ENCODE assay signal across 29 mouse cellular contexts in genomic region chr6:113368577-113368976, GRCm38 (mm10). TPM values are rescaled to one million over a fixed set of nuclear protein-coding genes. Genes with fewer than 3 reads are reported as not detected.
DNase-seq lines count a peak whose midpoint lies in the region; ATAC-seq and TF ChIP-seq lines count a peak whose summit lies in the region.
"Had no signal": no experiment of that assay in that cellular context is flagged by ENCODE, and none has a peak within 500 bp of the region (broad histone marks: within the 10 kb centered on the region; RNA-seq: fewer than 3 reads in every experiment).

No protein-coding gene starts in this region.

- H3K36me3 ChIP-seq in hindbrain, embryonic 15.5 days: peaks cover 44% of the 10 kb centered on the region
- H3K36me3 ChIP-seq in hindbrain, embryonic 11.5 days (ENCODE audit: control insufficient read depth, insufficient read depth, low read length): no peaks in the 10 kb centered on the region
- peaks cover 34% of the 10 kb centered on the region for H3K36me3 ChIP-seq in kidney, embryonic 16.5 days (ENCODE audit: insufficient read depth, low read length)
- peaks cover 58% of the 10 kb centered on the region for H3K36me3 ChIP-seq in E14TG2a.4 (ENCODE audit: insufficient read depth, low read length)
- H3K36me3 ChIP-seq in embryonic facial prominence, embryonic 10.5 days (replicated peaks): peaks cover 69% of the 10 kb centered on the region

- no peak overlapping the region for H3K4me2 ChIP-seq in hindbrain, embryonic 15.5 days
- H3K4me2 ChIP-seq in hindbrain, embryonic 11.5 days (replicated peaks; ENCODE audit: low read depth, low read length): no peak overlapping the region
- no peak overlapping the region for H3K4me2 ChIP-seq in kidney, embryonic 16.5 days (replicated peaks; ENCODE audit: low read depth, low read length)
- H3K4me2 ChIP-seq: forebrain, embryonic 12.5 days; heart, embryonic 15.5 days; hindbrain, embryonic 14.5 days; intestine, embryonic 15.5 days; limb, embryonic 12.5 days; liver, embryonic 15.5 days; lung, embryonic 14.5 days had no signal

- no peaks in the 10 kb centered on the region for H3K4me1 ChIP-seq in hindbrain, embryonic 15.5 days (replicated peaks)
- H3K4me1 ChIP-seq in hindbrain, embryonic 11.5 days (replicated peaks; ENCODE audit: control insufficient read depth, insufficient read depth, low read length): no peaks in the 10 kb centered on the region
- no peaks in the 10 kb centered on the region for H3K4me1 ChIP-seq in kidney, embryonic 16.5 days (ENCODE audit: insufficient read depth, low read length)
- peaks cover 66% of the 10 kb centered on the region for H3K4me1 ChIP-seq in E14TG2a.4 (replicated peaks; ENCODE audit: low read depth, low read length)
- H3K4me1 ChIP-seq in embryonic facial prominence, embryonic 10.5 days: no peaks in the 10 kb centered on the region
- H3K4me1 ChIP-seq: forebrain, embryonic 12.5 days; heart, embryonic 10.5 days; heart, embryonic 15.5 days; intestine, embryonic 15.5 days; limb, embryonic 12.5 days had no signal

- no peaks in the 10 kb centered on the region for H3K9me3 ChIP-seq in hindbrain, embryonic 15.5 days
- no peaks in the 10 kb centered on the region for H3K9me3 ChIP-seq in hindbrain, embryonic 11.5 days (ENCODE audit: control insufficient read depth, low read length)
- H3K9me3 ChIP-seq in kidney, embryonic 16.5 days (ENCODE audit: low read length): no peaks in the 10 kb centered on the region
- H3K9me3 ChIP-seq in E14TG2a.4 (ENCODE audit: low read length): no peaks in the 10 kb centered on the region
- no peaks in the 10 kb centered on the region for H3K9me3 ChIP-seq in embryonic facial prominence, embryonic 10.5 days
- H3K9me3 ChIP-seq: forebrain, embryonic 12.5 days; heart, embryonic 10.5 days; heart, embryonic 15.5 days; intestine, embryonic 15.5 days; limb, embryonic 12.5 days; liver, embryonic 15.5 days had no signal

- peak; percentile 51; the same call in 1 of the 2 replicates for ATAC-seq in hindbrain, embryonic 15.5 days (ENCODE audit: low FRiP score, low read depth)
- ATAC-seq in hindbrain, embryonic 11.5 days (ENCODE audit: low FRiP score): no peak
- no peak for ATAC-seq in kidney, embryonic 16.5 days (ENCODE audit: low FRiP score, low TSS enrichment)
- ATAC-seq: activated CD4-positive, CD25-positive, alpha-beta regulatory T cell, adult 4 months; intestine, embryonic 15.5 days had no signal

- H3K4me3 ChIP-seq in hindbrain, embryonic 15.5 days: no peak overlapping the region
- H3K4me3 ChIP-seq in hindbrain, embryonic 11.5 days (ENCODE audit: low read depth, low read length): no peak overlapping the region
- no peak overlapping the region for H3K4me3 ChIP-seq in kidney, embryonic 16.5 days (ENCODE audit: low read length)
- peak overlapping the region; percentile 76 for H3K4me3 ChIP-seq in E14TG2a.4 (replicated peaks; ENCODE audit: low read length)
- no peak overlapping the region for H3K4me3 ChIP-seq in embryonic facial prominence, embryonic 10.5 days
- H3K4me3 ChIP-seq: erythroblast, embryonic 14.5 days; forebrain, embryonic 12.5 days; heart, embryonic 10.5 days; heart, embryonic 15.5 days; intestine, embryonic 15.5 days; left cerebral cortex, adult 2 months; limb, embryonic 12.5 days; liver, embryonic 15.5 days had no signal

- no peak overlapping the region for H3K9ac ChIP-seq in hindbrain, embryonic 15.5 days
- H3K9ac ChIP-seq in hindbrain, embryonic 11.5 days (ENCODE audit: low read depth, low read length): no peak overlapping the region
- no peak overlapping the region for H3K9ac ChIP-seq in kidney, embryonic 16.5 days (replicated peaks; ENCODE audit: low read length)
- H3K9ac ChIP-seq: forebrain, embryonic 12.5 days; heart, embryonic 15.5 days; hindbrain, embryonic 14.5 days; intestine, embryonic 15.5 days; limb, embryonic 12.5 days; liver, embryonic 15.5 days; lung, embryonic 14.5 days had no signal

- WGBS in hindbrain, embryonic 15.5 days: 73% methylated on average over 5 of the region's 5 CpGs
- WGBS in hindbrain, embryonic 11.5 days: 84% methylated on average over 5 of the region's 5 CpGs
- WGBS in kidney, embryonic 16.5 days: 87% methylated on average over 5 of the region's 5 CpGs
- WGBS in embryonic facial prominence, embryonic 10.5 days: 84% methylated on average over 5 of the region's 5 CpGs

- no peaks in the 10 kb centered on the region for H3K27me3 ChIP-seq in hindbrain, embryonic 15.5 days
- no peaks in the 10 kb centered on the region for H3K27me3 ChIP-seq in hindbrain, embryonic 11.5 days (ENCODE audit: control insufficient read depth, insufficient read depth, low read length)
- H3K27me3 ChIP-seq in kidney, embryonic 16.5 days (ENCODE audit: insufficient read depth, low read length): no peaks in the 10 kb centered on the region
- H3K27me3 ChIP-seq in E14TG2a.4 (ENCODE audit: insufficient read depth, low read length): no peaks in the 10 kb centered on the region
- H3K27me3 ChIP-seq in embryonic facial prominence, embryonic 10.5 days (replicated peaks; ENCODE audit: low read depth, poor library complexity, severe bottlenecking): no peaks in the 10 kb centered on the region
- H3K27me3 ChIP-seq: forebrain, embryonic 12.5 days; heart, embryonic 15.5 days; intestine, embryonic 15.5 days; limb, embryonic 12.5 days; liver, embryonic 15.5 days had no signal

- H3K27ac ChIP-seq in hindbrain, embryonic 15.5 days (replicated peaks): no peak overlapping the region
- no peak overlapping the region for H3K27ac ChIP-seq in hindbrain, embryonic 11.5 days (ENCODE audit: low read depth, low read length)
- H3K27ac ChIP-seq in kidney, embryonic 16.5 days (ENCODE audit: low read length): peak overlapping the region; percentile 63
- H3K27ac ChIP-seq in embryonic facial prominence, embryonic 10.5 days (replicated peaks): 0 out of 2 replicates have a peak overlapping the region, but pooled peaks have one; percentile 5
- H3K27ac ChIP-seq: forebrain, embryonic 12.5 days; heart, embryonic 10.5 days; heart, embryonic 15.5 days; hindbrain, embryonic 14.5 days; intestine, embryonic 15.5 days; left cerebral cortex, adult 2 months; limb, embryonic 12.5 days; liver, embryonic 15.5 days had no signal

- no peak for DNase-seq in hindbrain, embryonic 11.5 days (ENCODE audit: low spot score)
- DNase-seq in kidney, adult 8-10 months: no peak
- no peak for DNase-seq in embryonic facial prominence, embryonic 10.5 days (ENCODE audit: low spot score)
- DNase-seq in thymus, postnatal 0 days (ENCODE audit: low spot score): no peak
- DNase-seq: adrenal gland, adult 2 months; adrenal gland, postnatal 36 days; cerebellum, adult 18-20 months; cerebellum, postnatal 10 days; gastrocnemius, postnatal 10 days; kidney, postnatal 10 days; lung, embryonic 14.5 days; lung, postnatal 14 days; right cerebral cortex, postnatal 25 days; spleen, adult 18-20 months; thymus, adult 18-20 months; thymus, postnatal 36 days had no signal

- no peak for TF ChIP-seq CTCF in E14TG2a.4 (conservative IDR thresholded peaks at IDR 0.05; ENCODE audit: low read length)

RNA-seq across cellular contexts. Expression of gene Tada3, which starts 9.1 kb away (rescaled TPM):
- 70.7 and 77.5 TPM in 2 replicates for polyA plus RNA-seq in hindbrain, embryonic 15.5 days (2015; fragmentation: Nextera tagmentation; extraction: Ambion mirVana)
- 56.3 and 60.2 TPM in 2 replicates for polyA plus RNA-seq in hindbrain, embryonic 11.5 days (2014; fragmentation: Nextera tagmentation; extraction: Ambion mirVana)
- polyA plus RNA-seq in kidney, embryonic 16.5 days (2015; fragmentation: Nextera tagmentation; extraction: Ambion mirVana): 63.5 and 66.7 TPM in 2 replicates
- polyA plus RNA-seq in embryonic facial prominence, embryonic 10.5 days (2016; fragmentation: Nextera tagmentation; extraction: Ambion mirVana): 48.1 and 48.4 TPM in 2 replicates
- polyA plus RNA-seq in thymus, postnatal 0 days (2015; fragmentation: Nextera tagmentation; extraction: Ambion mirVana): 37.5 and 39.5 TPM in 2 replicates

RNA-seq across cellular contexts. Expression of gene Arpc4, which starts 9.3 kb away (rescaled TPM):
- polyA plus RNA-seq in hindbrain, embryonic 15.5 days (2015; fragmentation: Nextera tagmentation; extraction: Ambion mirVana): 413 and 423 TPM in 2 replicates
- polyA plus RNA-seq in hindbrain, embryonic 11.5 days (2014; fragmentation: Nextera tagmentation; extraction: Ambion mirVana): 208 and 210 TPM in 2 replicates
- 401 and 410 TPM in 2 replicates for polyA plus RNA-seq in kidney, embryonic 16.5 days (2015; fragmentation: Nextera tagmentation; extraction: Ambion mirVana)
- polyA plus RNA-seq in embryonic facial prominence, embryonic 10.5 days (2016; fragmentation: Nextera tagmentation; extraction: Ambion mirVana): 377 and 387 TPM in 2 replicates
- 528 and 562 TPM in 2 replicates for polyA plus RNA-seq in thymus, postnatal 0 days (2015; fragmentation: Nextera tagmentation; extraction: Ambion mirVana)

RNA-seq across cellular contexts. Expression of gene Ttll3, which starts 20.5 kb away (rescaled TPM):
- 11.1 and 11.3 TPM in 2 replicates for polyA plus RNA-seq in hindbrain, embryonic 15.5 days (2015; fragmentation: Nextera tagmentation; extraction: Ambion mirVana)
- polyA plus RNA-seq in hindbrain, embryonic 11.5 days (2014; fragmentation: Nextera tagmentation; extraction: Ambion mirVana): 4.1 and 4.2 TPM in 2 replicates
- polyA plus RNA-seq in kidney, embryonic 16.5 days (2015; fragmentation: Nextera tagmentation; extraction: Ambion mirVana): 3.4 and 4.4 TPM in 2 replicates
- 2.8 and 3.7 TPM in 2 replicates for polyA plus RNA-seq in embryonic facial prominence, embryonic 10.5 days (2016; fragmentation: Nextera tagmentation; extraction: Ambion mirVana)
- polyA plus RNA-seq in thymus, postnatal 0 days (2015; fragmentation: Nextera tagmentation; extraction: Ambion mirVana): 4.6 and 7.2 TPM in 2 replicates

RNA-seq across cellular contexts. Expression of gene Camk1, which starts 24.8 kb away (rescaled TPM):
- polyA plus RNA-seq in hindbrain, embryonic 15.5 days (2015; fragmentation: Nextera tagmentation; extraction: Ambion mirVana): 112 and 117 TPM in 2 replicates
- polyA plus RNA-seq in hindbrain, embryonic 11.5 days (2014; fragmentation: Nextera tagmentation; extraction: Ambion mirVana): 56.3 and 57.7 TPM in 2 replicates
- 110 and 117 TPM in 2 replicates for polyA plus RNA-seq in kidney, embryonic 16.5 days (2015; fragmentation: Nextera tagmentation; extraction: Ambion mirVana)
- 47.0 and 48.9 TPM in 2 replicates for polyA plus RNA-seq in embryonic facial prominence, embryonic 10.5 days (2016; fragmentation: Nextera tagmentation; extraction: Ambion mirVana)
- polyA plus RNA-seq in thymus, postnatal 0 days (2015; fragmentation: Nextera tagmentation; extraction: Ambion mirVana): 10.9 and 12.7 TPM in 2 replicates

RNA-seq across cellular contexts. Expression of gene Ogg1, which starts 41.8 kb away (rescaled TPM):
- 8.5 and 9.3 TPM in 2 replicates for polyA plus RNA-seq in hindbrain, embryonic 15.5 days (2015; fragmentation: Nextera tagmentation; extraction: Ambion mirVana)
- 10.5 and 10.6 TPM in 2 replicates for polyA plus RNA-seq in hindbrain, embryonic 11.5 days (2014; fragmentation: Nextera tagmentation; extraction: Ambion mirVana)
- 17.4 and 19.4 TPM in 2 replicates for polyA plus RNA-seq in kidney, embryonic 16.5 days (2015; fragmentation: Nextera tagmentation; extraction: Ambion mirVana)
- 17.8 and 20.0 TPM in 2 replicates for polyA plus RNA-seq in embryonic facial prominence, embryonic 10.5 days (2016; fragmentation: Nextera tagmentation; extraction: Ambion mirVana)
- polyA plus RNA-seq in thymus, postnatal 0 days (2015; fragmentation: Nextera tagmentation; extraction: Ambion mirVana): 14.1 and 14.3 TPM in 2 replicates

Comparison
In these comparisons a context has a peak if more than half of its experiments do, and no peak if none do; other contexts are left out.
1. H3K27ac ChIP-seq: peak in kidney, embryonic 16.5 days (single experiment) and embryonic facial prominence, embryonic 10.5 days (single experiment); none in hindbrain, embryonic 15.5 days (single experiment) and hindbrain, embryonic 11.5 days (single experiment).